Mouse (Mus musculus) ES-E14 (cell line): ENCODE measurements around the gene Wfdc15b.

ENCODE experiments used
- CHD2 ChIP-seq: IDR thresholded peaks from 2 replicates; pipeline ENCODE4 v1.6.1; 2014; ENCODE audit warnings: mild to moderate bottlenecking, low read depth, low read length, inconsistent platforms
- HCFC1 ChIP-seq: IDR thresholded peaks from 2 replicates; pipeline ENCODE4 v1.6.1; 2012; ENCODE audit warnings: low read length, inconsistent platforms, borderline replicate concordance; ENCODE audit not compliant: insufficient read depth
- MAFK ChIP-seq: IDR thresholded peaks from 2 replicates; pipeline ENCODE4 v1.6.1; 2014; ENCODE audit warnings: mild to moderate bottlenecking, low read depth, low read length, inconsistent platforms; ENCODE audit not compliant: insufficient read depth
- ZC3H11A ChIP-seq: IDR thresholded peaks from 2 replicates; pipeline ENCODE4 v1.6.1; 2012; ENCODE audit warnings: low read depth, mild to moderate bottlenecking, inconsistent platforms, low read length, borderline replicate concordance
- ZNF384 ChIP-seq: IDR thresholded peaks from 2 replicates; pipeline ENCODE4 v1.6.1; 2012; ENCODE audit warnings: low read depth, low read length, inconsistent platforms

GRCm38 (mm10) chr2:164192279-164192678 lies 29.2 kb downstream of the Wfdc15b start:
- TF ChIP-seq HCFC1, result no peak
- no peak for TF ChIP-seq CHD2
- no peak for TF ChIP-seq ZC3H11A
- TF ChIP-seq MAFK, result no peak
- TF ChIP-seq ZNF384, result no peak
